Mouse (Mus musculus): ENCODE measurements at regions not wholly inside any gene's neighbourhood (a gene's known extent, or its start where the extent isn't known, plus 50 kb on each side); places are given as distances from the start of the nearest gene placed in this dataset.
A peak's percentile ranks its signal among the peaks of the same experiment; 100 is the strongest.

DNA sequence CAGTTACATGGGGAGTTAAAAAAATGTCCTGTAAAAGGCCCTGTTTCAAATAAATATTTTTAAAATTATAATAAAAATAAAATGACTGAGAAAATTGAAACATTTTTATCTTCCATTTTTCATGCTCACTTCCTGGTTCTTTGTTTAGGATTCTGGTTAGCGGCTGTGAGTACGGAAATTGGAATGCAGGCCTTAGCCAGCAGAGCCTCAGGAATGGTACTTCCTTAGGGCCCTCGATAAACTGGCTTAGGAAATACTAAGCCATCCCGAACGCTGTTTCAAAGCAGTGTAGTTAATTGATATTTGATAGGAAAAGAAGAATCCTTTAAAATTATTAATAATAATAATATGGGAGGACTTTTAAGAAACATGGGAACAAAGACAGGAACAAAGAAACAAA is 53.4 kb upstream of the Nfe2l3 start:
- 5% methylated on average over 5 of the region's 5 CpGs for WGBS
- Histone ChIP-seq H3K36me3 (no peaks in the 10 kb centered on the region), H3K27ac (peak overlapping the region; percentile 98), H3K9me3 (no peaks in the 10 kb centered on the region), H3K4me2 (peak overlapping the region; percentile 55), H3K4me1 (replicated peaks) (peaks cover 20% of the 10 kb centered on the region), H3K27me3 (no peaks in the 10 kb centered on the region), H3K4me3 (peak overlapping the region; percentile 35), H3K9ac (peak overlapping the region; percentile 79)
- ATAC-seq (ENCODE audit: low FRiP score) = no peak

DNA sequence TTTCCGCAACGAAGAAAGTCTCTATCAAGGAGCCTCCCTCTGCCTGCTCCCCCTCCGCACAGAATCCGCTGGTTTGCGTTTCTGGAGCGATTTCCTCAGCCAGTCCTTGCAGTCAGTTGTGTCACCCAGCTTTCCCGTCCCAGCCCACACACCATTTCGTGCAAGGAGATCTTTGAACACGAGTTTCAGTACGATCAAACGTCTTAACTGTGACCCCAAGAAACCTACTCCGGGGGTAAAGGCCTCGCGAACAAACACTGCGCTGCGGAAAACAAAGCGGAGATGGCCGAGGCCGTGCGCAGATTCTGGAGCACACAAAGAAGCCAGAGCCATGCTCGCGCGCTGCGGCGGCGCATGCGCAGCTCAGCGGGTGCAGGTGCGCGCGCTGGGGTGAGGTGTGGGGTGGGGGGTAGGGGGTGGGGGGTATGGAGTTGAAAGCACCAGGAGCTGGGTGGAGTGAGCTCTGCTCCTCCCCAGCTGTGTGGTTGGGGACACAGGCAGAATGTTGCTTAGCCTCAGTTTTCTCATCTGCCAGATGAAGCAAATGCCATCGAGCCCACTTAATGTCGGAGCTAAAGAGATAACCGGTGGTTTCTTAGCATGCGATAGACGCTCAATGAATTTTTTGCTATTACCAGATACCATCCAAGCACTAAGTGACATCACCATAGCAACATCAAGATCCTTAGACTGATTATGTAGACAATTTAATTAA is 52.8 kb upstream of the Nfe2l3 start:
- Histone ChIP-seq H3K27ac (peak overlapping the region; percentile 98), H3K27me3 (no peaks in the 10 kb centered on the region), H3K36me3 (no peaks in the 10 kb centered on the region), H3K4me3 (peak overlapping the region; percentile 35), H3K4me1 (replicated peaks) (peaks cover 20% of the 10 kb centered on the region), H3K4me2 (peak overlapping the region; percentile 55), H3K9ac (peak overlapping the region; percentile 79), H3K9me3 (no peaks in the 10 kb centered on the region)
- 4% methylated on average over 36 of the region's 36 CpGs for WGBS
- ATAC-seq (ENCODE audit: low FRiP score) = peak; percentile 82

DNA sequence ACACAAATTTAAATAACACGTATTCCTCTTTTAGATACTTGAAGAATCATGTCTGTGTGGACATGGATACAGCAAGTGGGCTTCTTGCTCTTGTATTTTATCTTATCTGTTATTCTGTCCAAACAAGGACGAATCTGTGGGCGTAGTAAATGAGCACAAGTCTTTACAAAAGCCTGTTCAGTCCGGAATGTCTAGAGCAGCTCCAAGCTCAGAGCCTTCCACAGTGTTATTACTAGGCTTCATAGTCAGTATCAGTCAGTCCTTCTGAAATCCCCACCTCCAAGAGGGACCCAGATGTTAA is 52.2 kb upstream of the Nfe2l3 start:
- no peak overlapping the region for H3K4me2 ChIP-seq
- no peaks in the 10 kb centered on the region for H3K27me3 ChIP-seq
- peak overlapping the region; percentile 98 for H3K27ac ChIP-seq
- WGBS = 77% methylated on average over 4 of the region's 4 CpGs
- H3K4me3 ChIP-seq = no peak overlapping the region
- H3K9me3 ChIP-seq = no peaks in the 10 kb centered on the region
- ATAC-seq (ENCODE audit: low FRiP score) = 0 out of 2 replicates have a peak, but pooled peaks have one; percentile 29
- H3K36me3 ChIP-seq = no peaks in the 10 kb centered on the region
- H3K4me1 ChIP-seq (replicated peaks) = peaks cover 20% of the 10 kb centered on the region
- H3K9ac ChIP-seq = no peak overlapping the region

DNA sequence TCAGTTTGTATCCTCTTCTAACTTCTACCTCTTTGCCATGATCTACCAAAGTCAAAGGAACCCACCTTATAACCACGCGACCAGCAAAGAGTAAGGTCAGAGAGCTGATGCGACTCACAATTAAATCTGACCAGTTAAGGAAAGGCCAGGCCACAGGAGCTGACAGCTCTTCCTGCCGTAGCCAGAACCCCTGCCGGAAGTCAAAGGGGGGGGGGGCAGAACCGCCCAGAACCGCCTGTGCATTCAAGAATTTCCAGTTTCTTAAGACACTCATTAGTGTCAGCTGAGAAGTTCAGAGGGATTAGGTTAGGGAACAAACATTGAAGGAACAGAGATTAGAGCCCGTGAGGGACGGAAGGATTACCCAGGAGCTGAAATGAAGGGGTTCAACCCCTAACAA is 51.0 kb upstream of the Nfe2l3 start:
- no peak for ATAC-seq (ENCODE audit: low FRiP score)

More for the DNA sequence above, 51.0 kb upstream of the Nfe2l3 start:
- no peak overlapping the region for H3K4me2 ChIP-seq
- H3K4me1 ChIP-seq (replicated peaks) = peaks cover 20% of the 10 kb centered on the region
- no peak overlapping the region for H3K9ac ChIP-seq
- H3K4me3 ChIP-seq = no peak overlapping the region
- H3K36me3 ChIP-seq = no peaks in the 10 kb centered on the region
- H3K27me3 ChIP-seq = no peaks in the 10 kb centered on the region
- no peaks in the 10 kb centered on the region for H3K9me3 ChIP-seq
- H3K27ac ChIP-seq = no peak overlapping the region
- WGBS = 61% methylated on average over 9 of the region's 9 CpGs

MicroRNA genes in the stretch of these regions (microRNA counts, 519-probe panel; counts per million panel counts)
- 4,812 counts per million, percentile 81 among the panel's probes with 10 or more counts for microRNA mmu-miR-148a

Small RNA genes in the stretch of these regions (microRNA-seq; reads per million reads assigned to microRNA genes)
- gene Mir148a = 167 reads per million, percentile 57 among the genes with 10 or more reads in this experiment

Data from hindbrain, embryonic 13.5 days (tissue).